ENCODE assay signal across 11 mouse cellular contexts in the genomic region with DNA sequence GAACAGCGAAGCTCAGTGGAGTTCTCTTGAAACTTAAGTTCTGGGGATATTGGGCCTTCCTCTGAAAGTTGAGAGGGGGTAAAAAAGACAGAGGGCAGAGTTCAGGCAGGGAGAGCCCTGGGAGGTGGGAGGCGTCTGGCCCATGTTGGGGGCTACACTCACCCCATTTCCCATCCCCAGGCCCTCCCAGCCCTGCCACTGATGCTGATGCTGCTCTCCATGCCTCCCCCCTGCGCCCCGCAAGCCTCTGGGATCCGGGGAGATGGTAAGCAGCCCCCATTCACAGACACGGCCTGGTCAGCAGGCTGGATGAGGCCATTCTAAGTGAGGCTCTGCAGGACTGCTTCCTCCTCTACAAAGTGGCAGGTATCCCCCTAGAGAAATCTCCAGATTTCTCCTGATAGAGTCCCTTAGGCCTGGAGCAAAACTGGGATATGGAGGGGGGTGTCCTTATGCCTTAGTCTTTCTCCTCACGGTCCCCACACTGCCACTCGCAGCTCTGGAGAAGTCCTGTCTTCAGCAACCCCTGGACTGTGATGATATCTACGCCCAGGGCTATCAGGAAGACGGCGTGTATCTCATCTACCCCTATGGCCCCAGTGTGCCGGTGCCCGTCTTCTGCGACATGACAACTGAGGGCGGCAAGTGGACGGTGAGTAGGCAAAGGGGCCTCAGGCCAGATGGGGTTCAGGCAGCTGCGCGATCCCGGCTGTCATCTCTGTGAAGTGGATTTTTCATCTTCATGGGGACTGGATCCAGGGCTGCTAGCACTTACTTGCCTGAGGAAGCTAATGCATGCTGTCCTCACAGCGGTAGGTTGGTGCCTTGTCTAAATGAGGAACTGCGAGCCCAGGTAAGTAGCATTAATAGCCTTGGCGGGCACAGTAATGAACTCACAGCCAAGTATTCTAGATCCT. TPM values are rescaled to one million over a fixed set of nuclear protein-coding genes. Genes with fewer than 3 reads are reported as not detected.
DNase-seq lines count a peak whose midpoint lies in the region; ATAC-seq and TF ChIP-seq lines count a peak whose summit lies in the region.
"Had no signal": no experiment of that assay in that cellular context is flagged by ENCODE, and none has a peak within 500 bp of the region (broad histone marks: within the 10 kb centered on the region; RNA-seq: fewer than 3 reads in every experiment).

No protein-coding gene starts in this region.

- peaks cover 52% of the 10 kb centered on the region for H3K4me1 ChIP-seq in lung, embryonic 15.5 days
- peaks cover 20% of the 10 kb centered on the region for H3K4me1 ChIP-seq in forebrain, embryonic 11.5 days (replicated peaks; ENCODE audit: control insufficient read depth, insufficient read depth, low read length)
- peaks cover 25% of the 10 kb centered on the region for H3K4me1 ChIP-seq in intestine, embryonic 16.5 days (ENCODE audit: control insufficient read depth, insufficient read depth, low read length)
- H3K4me1 ChIP-seq in thymus, adult 2 months (replicated peaks; ENCODE audit: control insufficient read depth, insufficient read depth, low read length): peaks cover 10% of the 10 kb centered on the region
- no peaks in the 10 kb centered on the region for H3K4me1 ChIP-seq in kidney, adult 2 months (ENCODE audit: control insufficient read depth, insufficient read depth, low read length)

- DNase-seq in lung, postnatal 25 days (ENCODE audit: low spot score): no peak
- DNase-seq in forebrain, embryonic 11.5 days (ENCODE audit: low spot score): no peak
- peak; percentile 46 for DNase-seq in retina, postnatal 1 day
- DNase-seq in right cerebral cortex, adult 18-20 months: no peak
- DNase-seq in thymus, adult 2 months: no peak
- no peak for DNase-seq in kidney, adult 2 months

- no peaks in the 10 kb centered on the region for H3K27me3 ChIP-seq in lung, embryonic 15.5 days
- H3K27me3 ChIP-seq in forebrain, embryonic 11.5 days (ENCODE audit: control insufficient read depth, insufficient read depth, low read length): no peaks in the 10 kb centered on the region
- H3K27me3 ChIP-seq in intestine, embryonic 16.5 days (replicated peaks; ENCODE audit: control insufficient read depth, insufficient read depth, low read length): no peaks in the 10 kb centered on the region
- no peaks in the 10 kb centered on the region for H3K27me3 ChIP-seq in thymus, adult 2 months (ENCODE audit: control insufficient read depth, insufficient read depth, low read length)
- H3K27me3 ChIP-seq in kidney, adult 2 months (replicated peaks; ENCODE audit: control insufficient read depth, insufficient read depth, low read length): no peaks in the 10 kb centered on the region

- TF ChIP-seq CTCF in thymus, adult 2 months (IDR thresholded peaks at IDR 0.05; ENCODE audit: borderline replicate concordance, control insufficient read depth, extremely low read depth, insufficient read depth, low read length, poor library complexity): no peak
- TF ChIP-seq CTCF in kidney, adult 2 months (conservative IDR thresholded peaks at IDR 0.05; ENCODE audit: insufficient read depth, insufficient read length, low read depth, low read length): no peak

- peak overlapping the region; percentile 50 for H3K4me3 ChIP-seq in lung, embryonic 15.5 days
- peak overlapping the region; percentile 12 for H3K4me3 ChIP-seq in forebrain, embryonic 11.5 days (ENCODE audit: low read depth, low read length)
- peak overlapping the region; percentile 47 for H3K4me3 ChIP-seq in intestine, embryonic 16.5 days (ENCODE audit: low read length)
- H3K4me3 ChIP-seq in thymus, adult 2 months (ENCODE audit: control insufficient read depth, insufficient read depth, low read length): no peak overlapping the region
- no peak overlapping the region for H3K4me3 ChIP-seq in kidney, adult 2 months (ENCODE audit: insufficient read depth, low read depth, low read length)
- H3K4me3 ChIP-seq: erythroblast, embryonic 14.5 days had no signal

- peak overlapping the region; percentile 53 for H3K4me2 ChIP-seq in lung, embryonic 15.5 days
- H3K4me2 ChIP-seq in forebrain, embryonic 11.5 days (ENCODE audit: low read depth, low read length, severe bottlenecking): peak overlapping the region; percentile 52
- H3K4me2 ChIP-seq in intestine, embryonic 16.5 days (ENCODE audit: low read depth, low read length): peak overlapping the region; percentile 55

- ATAC-seq in lung, embryonic 15.5 days (ENCODE audit: borderline replicate concordance, extremely low read depth, low FRiP score, low TSS enrichment): no peak
- ATAC-seq in forebrain, embryonic 11.5 days (replicated peaks; ENCODE audit: low FRiP score): no peak
- no peak for ATAC-seq in intestine, embryonic 16.5 days

- peak overlapping the region; percentile 64 for H3K9ac ChIP-seq in lung, embryonic 15.5 days
- H3K9ac ChIP-seq in forebrain, embryonic 11.5 days (ENCODE audit: low read length): peak overlapping the region; percentile 61
- H3K9ac ChIP-seq in intestine, embryonic 16.5 days (ENCODE audit: low read depth, low read length): peak overlapping the region; percentile 72
- H3K9ac ChIP-seq: liver, embryonic 14.5 days had no signal

- no peaks in the 10 kb centered on the region for H3K9me3 ChIP-seq in lung, embryonic 15.5 days
- H3K9me3 ChIP-seq in forebrain, embryonic 11.5 days (ENCODE audit: control insufficient read depth, low read length): no peaks in the 10 kb centered on the region
- H3K9me3 ChIP-seq in intestine, embryonic 16.5 days (ENCODE audit: control insufficient read depth, low read length): no peaks in the 10 kb centered on the region

- H3K36me3 ChIP-seq in lung, embryonic 15.5 days: peaks cover 32% of the 10 kb centered on the region
- peaks cover 14% of the 10 kb centered on the region; the same call in 1 of the 2 replicates for H3K36me3 ChIP-seq in forebrain, embryonic 11.5 days (ENCODE audit: control insufficient read depth, insufficient read depth, low read length)
- peaks cover 8% of the 10 kb centered on the region; the same call in 1 of the 2 replicates for H3K36me3 ChIP-seq in intestine, embryonic 16.5 days (ENCODE audit: control insufficient read depth, insufficient read depth, low read length)
- H3K36me3 ChIP-seq in thymus, adult 2 months (ENCODE audit: control insufficient read depth, insufficient read depth, low read length): no peaks in the 10 kb centered on the region; the same call in none of the 2 replicates
- no peaks in the 10 kb centered on the region for H3K36me3 ChIP-seq in kidney, adult 2 months (ENCODE audit: control insufficient read depth, insufficient read depth, low read length)

- peak overlapping the region; percentile 97 for H3K27ac ChIP-seq in lung, embryonic 15.5 days
- peak overlapping the region; percentile 97 for H3K27ac ChIP-seq in forebrain, embryonic 11.5 days (ENCODE audit: low read depth, low read length)
- peak overlapping the region; percentile 97 for H3K27ac ChIP-seq in intestine, embryonic 16.5 days (ENCODE audit: low read length)
- no peak overlapping the region for H3K27ac ChIP-seq in thymus, adult 2 months (ENCODE audit: control insufficient read depth, insufficient read depth, low read length)
- H3K27ac ChIP-seq in kidney, adult 2 months (ENCODE audit: insufficient read depth, low read depth, low read length): no peak overlapping the region
- H3K27ac ChIP-seq: liver, embryonic 14.5 days had no signal

- 50% methylated on average over 22 of the region's 22 CpGs for WGBS in lung, embryonic 15.5 days
- 63% methylated on average over 22 of the region's 22 CpGs for WGBS in forebrain, embryonic 11.5 days
- 48% methylated on average over 22 of the region's 22 CpGs for WGBS in intestine, embryonic 16.5 days
- 95% methylated on average over 22 of the region's 22 CpGs for WGBS in thymus, adult 2 months
- 83% methylated on average over 22 of the region's 22 CpGs for WGBS in kidney, adult 2 months

- TF ChIP-seq POLR2A in thymus, adult 2 months (IDR thresholded peaks at IDR 0.05; ENCODE audit: control insufficient read depth, extremely low read depth, insufficient read depth, low read length, poor library complexity): no peak
- TF ChIP-seq POLR2A in kidney, adult 2 months (IDR thresholded peaks at IDR 0.05; ENCODE audit: low read depth, low read length): no peak

RNA-seq across cellular contexts. Expression of gene Mfap4, which starts 0.6 kb away (rescaled TPM):
- polyA plus RNA-seq in lung, embryonic 15.5 days (2015; fragmentation: Nextera tagmentation; extraction: Ambion mirVana): 1,042 and 1,148 TPM in 2 replicates
- 66.1 and 71.9 TPM in 2 replicates for polyA plus RNA-seq in forebrain, embryonic 11.5 days (2014; fragmentation: Nextera tagmentation; extraction: Ambion mirVana)
- polyA plus RNA-seq in intestine, embryonic 16.5 days (2015; fragmentation: Nextera tagmentation; extraction: Ambion mirVana): 229 and 237 TPM in 2 replicates
- 20.0 and 21.9 TPM in 2 replicates for polyA plus RNA-seq in thymus, adult 2 months (2012; rRNA removed)
- 12.0 and 21.3 TPM in 2 replicates for polyA plus RNA-seq in kidney, adult 2 months (2012; rRNA removed)
- polyA plus RNA-seq: erythroblast, embryonic 14.5 days had no signal

RNA-seq across cellular contexts. Expression of gene Mapk7, which starts 8.4 kb away (rescaled TPM):
- 61.7 and 66.0 TPM in 2 replicates for polyA plus RNA-seq in lung, embryonic 15.5 days (2015; fragmentation: Nextera tagmentation; extraction: Ambion mirVana)
- polyA plus RNA-seq in forebrain, embryonic 11.5 days (2014; fragmentation: Nextera tagmentation; extraction: Ambion mirVana): 80.1 and 81.6 TPM in 2 replicates
- polyA plus RNA-seq in intestine, embryonic 16.5 days (2015; fragmentation: Nextera tagmentation; extraction: Ambion mirVana): 34.2 and 34.9 TPM in 2 replicates
- 63.8 and 71.8 TPM in 2 replicates for polyA plus RNA-seq in thymus, adult 2 months (2012; rRNA removed)
- polyA plus RNA-seq in kidney, adult 2 months (2012; rRNA removed): 13.8 and 15.4 TPM in 2 replicates

RNA-seq across cellular contexts. Expression of gene B9d1, which starts 19.1 kb away (rescaled TPM):
- polyA plus RNA-seq in lung, embryonic 15.5 days (2015; fragmentation: Nextera tagmentation; extraction: Ambion mirVana): 46.5 and 52.5 TPM in 2 replicates
- 41.7 and 46.0 TPM in 2 replicates for polyA plus RNA-seq in forebrain, embryonic 11.5 days (2014; fragmentation: Nextera tagmentation; extraction: Ambion mirVana)
- polyA plus RNA-seq in intestine, embryonic 16.5 days (2015; fragmentation: Nextera tagmentation; extraction: Ambion mirVana): 18.9 and 19.2 TPM in 2 replicates
- 11.6 and 16.0 TPM in 2 replicates for polyA plus RNA-seq in thymus, adult 2 months (2012; rRNA removed)
- 42.7 and 43.3 TPM in 2 replicates for polyA plus RNA-seq in kidney, adult 2 months (2012; rRNA removed)

RNA-seq across cellular contexts. Expression of gene Rnf112, which starts 31.9 kb away (rescaled TPM):
- polyA plus RNA-seq in lung, embryonic 15.5 days (2015; fragmentation: Nextera tagmentation; extraction: Ambion mirVana): 0.81 and 0.96 TPM in 2 replicates
- polyA plus RNA-seq in forebrain, embryonic 11.5 days (2014; fragmentation: Nextera tagmentation; extraction: Ambion mirVana): 1.3 TPM in 2 replicates
- 0.88 and 1.1 TPM in 2 replicates for polyA plus RNA-seq in intestine, embryonic 16.5 days (2015; fragmentation: Nextera tagmentation; extraction: Ambion mirVana)
- polyA plus RNA-seq in thymus, adult 2 months (2012; rRNA removed): 0.12 and 0.13 TPM in 2 replicates
- 0.08 and 0.10 TPM in 2 replicates for polyA plus RNA-seq in kidney, adult 2 months (2012; rRNA removed)
- polyA plus RNA-seq: erythroblast, embryonic 14.5 days; spleen, adult 2 months had no signal

Comparison
In these comparisons a context has a peak if more than half of its experiments do, and no peak if none do; other contexts are left out.
1. H3K27ac ChIP-seq: peak in lung, embryonic 15.5 days (single experiment), forebrain, embryonic 11.5 days (single experiment) and intestine, embryonic 16.5 days (single experiment); none in thymus, adult 2 months (single experiment) and kidney, adult 2 months (single experiment).
2. H3K4me3 ChIP-seq: peak in lung, embryonic 15.5 days (single experiment), forebrain, embryonic 11.5 days (single experiment) and intestine, embryonic 16.5 days (single experiment); none in thymus, adult 2 months (single experiment) and kidney, adult 2 months (single experiment).
3. Peak in every context shown above with its lines, with median percentiles within 50 percentile points of each other: H3K4me2 ChIP-seq and H3K9ac ChIP-seq.